Mouse (Mus musculus) limb, embryonic 15.5 days (tissue): Measurements from ENCODE around the gene Gm5475. TPM values are rescaled to one million over a fixed set of nuclear protein-coding genes. Genes with fewer than 3 reads are reported as not detected.

Experiments used
- ATAC-seq: fragments of 200-750 bp; cut with Nextera tagmentation; 2 replicates; pipeline ENCODE4 v1.8.0; 2017; ENCODE audit warnings: low read depth, moderate TSS enrichment; ENCODE audit not compliant: insufficient number of reproducible peaks, low FRiP score, low TSS enrichment
- H3K27ac ChIP-seq: fragments of 300-500 bp; sonication (generic); 2 replicates; pipeline ENCODE4 v1.5.1; 2015; ENCODE audit warnings: moderate library complexity, mild to moderate bottlenecking, inconsistent platforms
- H3K27me3 ChIP-seq: fragments of 300-500 bp; sonication (generic); 2 replicates; pipeline ENCODE4 v1.6.1; 2015; ENCODE audit warnings: inconsistent platforms
- H3K36me3 ChIP-seq: fragments of 300-500 bp; sonication (generic); 2 replicates; pipeline ENCODE4 v1.6.1; 2015; ENCODE audit warnings: inconsistent platforms
- H3K4me1 ChIP-seq: fragments of 300-500 bp; sonication (generic); 2 replicates; pipeline ENCODE4 v1.6.1; 2015; ENCODE audit warnings: inconsistent platforms
- H3K4me2 ChIP-seq: fragments of 300-500 bp; sonication (generic); 2 replicates; pipeline ENCODE4 v1.6.1; 2015; ENCODE audit warnings: mild to moderate bottlenecking, inconsistent platforms
- H3K4me3 ChIP-seq: fragments of 300-500 bp; sonication (generic); 2 replicates; pipeline ENCODE4 v1.5.1; 2015; ENCODE audit warnings: mild to moderate bottlenecking, inconsistent platforms
- H3K9ac ChIP-seq: fragments of 300-500 bp; sonication (generic); 2 replicates; pipeline ENCODE4 v1.6.1; 2015; ENCODE audit warnings: inconsistent platforms
- H3K9me3 ChIP-seq: fragments of 300-500 bp; sonication (generic); 2 replicates; pipeline ENCODE4 v1.6.1; 2016; ENCODE audit warnings: inconsistent platforms
- WGBS: fragments of 180-500 bp; shearing (Covaris S2); methylation state at CpG from one replicate; pipeline ENCODE4 v1.1.7; 2015; 5-methylcytosine and 5-hydroxymethylcytosine counted together
- polyA plus RNA-seq: library from polyadenylated mRNA; unstranded; fragments of >200 nt; fragmentation: Nextera tagmentation; extraction: Ambion mirVana; gene quantifications from 2 replicates; pipeline ENCODE4 v1.2.1, GENCODE M21; 2015

Gm5475 gene
- polyA plus RNA-seq, 1 experiment from 2014 or later: 0.06 TPM

GRCm38 (mm10) chr15:100458055-100458454 lies 36.1 kb downstream of the Gm5475 start:
- no peak overlapping the region for H3K4me2 ChIP-seq
- no peak overlapping the region for H3K4me3 ChIP-seq
- peaks cover 4% of the 10 kb centered on the region; the same call in 1 of the 2 replicates for H3K4me1 ChIP-seq
- whole genome bisulfite sequencing: 40% methylated on average over 10 of the region's 10 CpGs
- H3K27me3 ChIP-seq: 0 out of 2 replicates have a peak, but pooled peaks cover 10% of the 10 kb centered on the region
- H3K27ac ChIP-seq: no peak overlapping the region
- no peak overlapping the region for H3K9ac ChIP-seq
- ATAC-seq: no peak
- H3K36me3 ChIP-seq: no peaks in the 10 kb centered on the region
- no peaks in the 10 kb centered on the region for H3K9me3 ChIP-seq

DNA sequence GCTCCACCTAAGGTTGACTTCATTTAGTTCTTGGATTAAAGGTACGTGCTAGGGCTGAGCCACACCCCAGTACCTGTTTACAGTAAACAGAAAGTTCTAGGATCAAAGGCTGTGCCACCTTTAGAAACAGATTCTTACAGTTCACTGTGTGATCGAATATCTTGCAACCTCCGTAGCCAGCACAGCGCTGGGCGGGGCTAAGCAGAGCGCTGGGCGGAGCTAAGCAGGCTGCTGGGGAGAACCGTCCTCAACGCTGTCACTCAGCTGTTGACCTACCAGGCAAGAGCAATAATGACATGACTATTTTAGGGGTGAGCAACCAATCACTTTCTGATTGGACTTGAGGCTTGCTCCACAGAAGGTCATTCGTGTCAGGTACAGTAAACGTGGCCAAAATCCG lies 39.0 kb downstream of the Gm5475 start:
- no peak overlapping the region for H3K9ac ChIP-seq
- ATAC-seq: no peak
- WGBS: 11% methylated on average over 12 of the region's 12 CpGs

GRCm38 (mm10) chr15:100461646-100462045 lies 39.7 kb downstream of the Gm5475 start:
- Histone ChIP-seq H3K9ac (no peak overlapping the region), H3K4me1 (peaks cover 4% of the 10 kb centered on the region; the same call in 1 of the 2 replicates), H3K4me3 (no peak overlapping the region), H3K36me3 (no peaks in the 10 kb centered on the region), H3K4me2 (no peak overlapping the region), H3K27me3 (0 out of 2 replicates have a peak, but pooled peaks cover 10% of the 10 kb centered on the region), H3K27ac (no peak overlapping the region), H3K9me3 (no peaks in the 10 kb centered on the region)
- no peak for ATAC-seq
- 63% methylated on average over 9 of the region's 9 CpGs for WGBS

More for the DNA sequence above, 39.0 kb downstream of the Gm5475 start:
- Histone ChIP-seq H3K27me3 (0 out of 2 replicates have a peak, but pooled peaks cover 10% of the 10 kb centered on the region), H3K9me3 (no peaks in the 10 kb centered on the region), H3K36me3 (no peaks in the 10 kb centered on the region), H3K4me2 (peak overlapping the region; percentile 24), H3K4me3 (no peak overlapping the region), H3K4me1 (peaks cover 4% of the 10 kb centered on the region; the same call in 1 of the 2 replicates), H3K27ac (no peak overlapping the region)

GRCm38 (mm10) chr15:100462086-100462485 lies 40.1 kb downstream of the Gm5475 start:
- Histone ChIP-seq H3K27me3 (0 out of 2 replicates have a peak, but pooled peaks cover 10% of the 10 kb centered on the region), H3K9me3 (no peaks in the 10 kb centered on the region), H3K27ac (no peak overlapping the region), H3K4me2 (no peak overlapping the region), H3K4me1 (peaks cover 4% of the 10 kb centered on the region; the same call in 1 of the 2 replicates), H3K9ac (no peak overlapping the region), H3K4me3 (no peak overlapping the region), H3K36me3 (no peaks in the 10 kb centered on the region)
- ATAC-seq: no peak
- 69% methylated on average over 4 of the region's 5 CpGs for WGBS

DNA sequence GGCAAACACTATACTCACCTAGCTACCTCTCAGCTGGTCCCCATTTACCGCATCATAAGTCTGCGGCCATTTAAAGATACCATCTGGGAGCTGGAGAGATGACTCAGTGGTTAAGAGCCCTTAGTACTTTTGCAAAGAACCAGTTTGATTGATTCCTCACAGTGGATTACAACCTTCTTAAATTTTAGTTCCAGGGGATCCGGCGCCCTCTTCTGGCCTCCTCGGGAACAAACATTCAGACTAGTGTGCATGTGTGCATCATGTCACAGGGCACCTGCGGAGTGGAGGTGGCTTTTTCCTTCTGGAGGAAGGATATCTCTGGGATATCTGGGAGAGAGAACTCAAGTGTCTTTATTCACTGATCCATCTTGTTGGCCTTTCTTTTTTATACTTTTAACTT lies 41.8 kb downstream of the Gm5475 start:
- WGBS: 18% methylated on average over 6 of the region's 6 CpGs

DNA sequence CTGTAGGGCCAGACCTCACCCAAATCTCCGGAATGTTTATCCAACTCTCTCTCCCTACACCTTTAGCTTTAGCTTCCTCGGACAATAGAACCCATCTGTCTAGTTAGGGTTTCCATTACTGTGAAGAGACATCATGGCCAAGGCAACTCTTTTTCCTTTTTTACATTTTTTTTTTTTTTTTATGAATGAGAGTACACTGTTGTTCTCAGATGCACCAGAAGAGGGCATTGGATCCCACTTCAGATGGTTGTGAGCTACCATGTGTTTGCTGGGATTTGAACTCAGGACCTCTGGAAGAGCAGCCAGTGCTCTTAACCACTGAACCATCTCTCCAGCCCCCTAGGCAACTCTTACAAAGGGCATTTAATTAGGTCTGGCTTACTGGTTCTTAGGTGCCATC lies 43.5 kb downstream of the Gm5475 start:
- 0 out of 2 replicates have a peak, but pooled peaks cover 3% of the 10 kb centered on the region for H3K27me3 ChIP-seq
- no peak overlapping the region for H3K4me3 ChIP-seq
- peaks cover 18% of the 10 kb centered on the region for H3K4me1 ChIP-seq
- no peak for ATAC-seq
- no peak overlapping the region for H3K9ac ChIP-seq
- 77% methylated on average over 2 of the region's 2 CpGs for WGBS
- H3K4me2 ChIP-seq: no peak overlapping the region
- no peaks in the 10 kb centered on the region for H3K36me3 ChIP-seq
- H3K27ac ChIP-seq: no peak overlapping the region
- H3K9me3 ChIP-seq: no peaks in the 10 kb centered on the region

More for the DNA sequence above, 41.8 kb downstream of the Gm5475 start:
- ATAC-seq: no peak
- H3K36me3 ChIP-seq: no peaks in the 10 kb centered on the region
- peaks cover 9% of the 10 kb centered on the region for H3K4me1 ChIP-seq
- no peak overlapping the region for H3K9ac ChIP-seq
- H3K9me3 ChIP-seq: no peaks in the 10 kb centered on the region
- H3K4me3 ChIP-seq: no peak overlapping the region
- H3K4me2 ChIP-seq: no peak overlapping the region
- 0 out of 2 replicates have a peak, but pooled peaks cover 6% of the 10 kb centered on the region for H3K27me3 ChIP-seq
- no peak overlapping the region for H3K27ac ChIP-seq

DNA sequence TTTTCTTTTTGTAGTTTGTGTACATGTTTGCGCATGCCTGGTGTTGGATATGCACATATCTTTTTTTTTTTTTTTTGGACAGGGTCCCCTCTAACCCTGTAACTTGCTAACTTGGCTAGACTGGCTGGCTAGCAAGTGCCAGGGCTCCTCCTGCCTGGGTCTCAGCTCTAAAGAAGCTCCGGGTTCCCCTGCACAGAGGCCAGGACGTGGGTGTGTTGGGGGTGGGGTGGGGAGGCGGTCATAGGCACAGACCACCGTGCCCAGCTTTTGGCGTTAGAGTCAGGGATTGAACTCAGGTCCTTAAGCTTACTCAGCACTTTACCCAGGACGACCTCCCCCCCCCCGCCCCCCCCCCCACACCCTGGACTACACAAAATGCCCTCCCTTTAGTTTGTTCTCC lies 45.8 kb downstream of the Gm5475 start:
- WGBS: 41% methylated on average over 8 of the region's 8 CpGs
- Histone ChIP-seq H3K36me3 (peaks cover 10% of the 10 kb centered on the region; the same call in 1 of the 2 replicates), H3K4me3 (peak overlapping the region; percentile 92), H3K4me2 (peak overlapping the region; percentile 71; the same call in 1 of the 2 replicates), H3K4me1 (peaks cover 18% of the 10 kb centered on the region), H3K27me3 (0 out of 2 replicates have a peak, but pooled peaks cover 3% of the 10 kb centered on the region), H3K9me3 (no peaks in the 10 kb centered on the region), H3K27ac (no peak overlapping the region), H3K9ac (no peak overlapping the region)
- ATAC-seq: no peak

DNA sequence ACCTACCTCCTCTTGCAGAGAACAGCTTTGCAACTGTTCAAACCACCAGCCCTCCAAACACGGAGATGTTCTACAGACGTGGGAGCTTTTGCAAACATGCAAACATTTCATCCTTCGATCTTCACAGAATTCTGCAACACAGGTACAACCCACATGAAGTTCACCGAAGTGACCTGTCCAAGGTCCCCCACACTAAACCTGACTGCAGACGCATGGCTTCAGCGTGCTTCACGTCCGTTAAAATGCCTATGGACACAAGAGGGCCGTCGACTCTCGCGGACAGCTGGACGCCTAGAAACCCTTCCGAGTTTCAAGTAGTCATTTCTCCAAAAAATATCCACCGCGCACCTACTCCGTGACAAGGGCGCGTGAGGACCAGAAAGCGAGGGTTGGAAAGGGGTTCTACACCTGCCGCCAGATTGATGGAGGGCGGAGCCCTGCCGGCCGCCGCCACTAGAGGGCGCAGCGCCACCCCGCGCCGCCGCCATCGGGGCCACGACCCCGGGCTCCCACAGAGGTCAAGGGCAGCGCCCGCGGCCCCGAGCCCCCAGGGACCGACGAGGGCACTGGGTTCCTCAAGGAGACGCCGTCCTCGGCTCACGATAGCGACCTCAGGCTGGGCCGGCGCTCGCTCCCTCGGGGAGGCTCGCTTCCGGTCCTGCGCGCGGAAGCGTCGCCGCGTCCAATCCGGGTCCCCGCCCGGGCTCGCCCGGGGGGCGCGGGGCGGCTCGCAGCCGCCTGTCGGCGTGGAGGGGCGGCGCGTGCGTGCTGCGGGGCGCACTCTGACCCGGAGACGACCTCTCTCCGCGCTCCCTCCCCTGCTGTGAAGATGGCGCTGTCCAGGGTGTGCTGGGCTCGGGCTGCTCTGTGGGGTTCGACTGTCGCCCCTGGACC lies 46.6 kb downstream of the Gm5475 start, which contains the start of gene Letmd1:
TSS of gene Letmd1 (plus strand) at position 729 of the 894 bp plus-strand sequence.
- H3K4me2 ChIP-seq: peak within 1 kb of the TSS; percentile 71
- H3K9ac ChIP-seq: peak within 1 kb of the TSS; percentile 74
- H3K27me3 ChIP-seq: no peaks in the 10 kb centered on the region
- no peaks in the 10 kb centered on the region for H3K9me3 ChIP-seq
- peak within 1 kb of the TSS; percentile 87 for H3K27ac ChIP-seq
- H3K4me1 ChIP-seq: peaks cover 18% of the 10 kb centered on the region
- ATAC-seq: peak; percentile 91
- WGBS: 3% methylated on average over 83 of the region's 84 CpGs
- H3K4me3 ChIP-seq: peak within 1 kb of the TSS; percentile 92
- peaks cover 16% of the 10 kb centered on the region for H3K36me3 ChIP-seq

DNA sequence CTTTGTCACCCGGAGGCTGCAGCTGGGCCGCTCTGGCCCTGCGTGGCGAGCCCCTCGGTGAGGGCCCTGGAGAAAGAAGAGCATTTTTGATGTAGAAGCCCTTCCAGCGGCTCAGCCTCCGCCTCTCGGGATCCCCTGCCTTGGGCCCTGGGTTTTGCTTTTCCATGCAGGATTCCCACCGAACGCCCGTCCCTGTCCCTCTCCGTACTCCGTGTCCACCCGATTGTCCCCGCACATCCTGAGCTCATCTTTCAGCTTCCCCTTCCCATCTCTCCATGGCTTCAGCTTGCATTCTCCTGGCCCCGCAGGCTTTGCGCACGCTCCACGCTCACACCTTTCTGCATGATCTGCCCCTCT lies 47.2 kb downstream of the Gm5475 start:
- Histone ChIP-seq H3K4me3 (peak overlapping the region; percentile 92), H3K27ac (peak overlapping the region; percentile 87), H3K9me3 (no peaks in the 10 kb centered on the region), H3K4me2 (peak overlapping the region; percentile 71), H3K27me3 (no peaks in the 10 kb centered on the region), H3K4me1 (peaks cover 18% of the 10 kb centered on the region), H3K36me3 (peaks cover 22% of the 10 kb centered on the region), H3K9ac (peak overlapping the region; percentile 74)
- under 1% methylated on average over 19 of the region's 19 CpGs for WGBS
- ATAC-seq: no peak

- Histone ChIP-seq H3K9ac (no peak overlapping the region), H3K4me3 (peak overlapping the region; percentile 92), H3K27me3 (no peaks in the 10 kb centered on the region), H3K36me3 (peaks cover 30% of the 10 kb centered on the region), H3K27ac (no peak overlapping the region), H3K4me1 (peaks cover 18% of the 10 kb centered on the region), H3K9me3 (no peaks in the 10 kb centered on the region), H3K4me2 (peak overlapping the region; percentile 71)
- 71% methylated on average over 10 of the region's 10 CpGs for WGBS
- no peak for ATAC-seq
Measured at GRCm38 (mm10) chr15:100470037-100470436, 48.1 kb downstream of the Gm5475 start.

GRCm38 (mm10) chr15:100473926-100474503 lies 52.1 kb downstream of the Gm5475 start:
- WGBS: 84% methylated on average over 7 of the region's 7 CpGs
- Histone ChIP-seq H3K27ac (no peak overlapping the region), H3K4me1 (peaks cover 10% of the 10 kb centered on the region), H3K36me3 (peaks cover 68% of the 10 kb centered on the region), H3K9me3 (no peaks in the 10 kb centered on the region), H3K27me3 (no peaks in the 10 kb centered on the region), H3K4me2 (no peak overlapping the region), H3K4me3 (no peak overlapping the region), H3K9ac (no peak overlapping the region)
- no peak for ATAC-seq
